Mouse (Mus musculus) yolk sac, embryonic 10.5 days (tissue): ENCODE measurements at regions not wholly inside any gene's neighbourhood (a gene's known extent, or its start where the extent isn't known, plus 50 kb on each side); places are given as distances from the start of the nearest gene placed in this dataset.
A peak's percentile ranks its signal among the peaks of the same experiment; 100 is the strongest.

Source experiments
- DNase-seq: peaks from one replicate; pipeline ENCODE4 v3.0.0-alpha.2; 2017; ENCODE audit warnings: low spot score

DNA sequence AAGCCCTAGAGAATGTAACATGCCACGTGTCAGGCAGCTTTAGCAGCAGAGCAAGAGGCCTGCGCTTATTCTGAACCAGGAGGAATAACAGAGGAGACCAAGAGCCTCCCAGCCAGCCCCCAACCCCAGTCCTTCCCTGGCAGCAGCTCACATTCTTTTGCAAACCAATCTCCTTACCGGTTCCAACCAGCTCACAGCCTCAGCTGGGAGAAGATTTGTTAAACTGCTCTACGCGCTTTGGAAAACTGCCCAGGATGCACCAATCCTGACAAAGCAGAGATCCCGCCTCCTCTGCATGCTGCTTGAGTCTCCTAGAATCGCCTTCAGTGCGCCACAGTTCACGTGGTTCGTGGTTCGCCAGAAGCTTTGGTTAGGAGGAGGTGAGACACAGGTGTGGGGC lies 51.8 kb downstream of the Gm9376 start:
- DNase-seq, result no peak

DNA sequence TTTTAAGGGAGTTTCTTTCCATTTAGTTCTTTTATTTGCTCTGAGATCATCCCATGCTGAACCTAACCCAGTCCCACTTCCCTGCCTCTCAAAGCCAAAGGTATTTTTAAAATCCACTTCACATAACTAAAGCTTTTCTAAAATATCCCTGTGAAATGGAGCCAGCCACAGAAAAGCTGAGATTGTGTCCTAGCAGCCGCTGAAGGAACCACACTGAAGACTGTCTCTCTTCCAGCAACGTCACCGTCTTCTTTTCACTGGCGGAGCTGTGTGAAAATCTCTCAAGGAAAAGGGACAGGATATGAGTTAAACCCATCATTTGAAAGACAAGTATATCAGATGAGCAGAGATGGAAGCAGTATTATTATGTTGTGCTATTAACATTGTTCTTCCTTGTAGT lies 53.3 kb downstream of the Gm9376 start:
- no peak for DNase-seq

DNA sequence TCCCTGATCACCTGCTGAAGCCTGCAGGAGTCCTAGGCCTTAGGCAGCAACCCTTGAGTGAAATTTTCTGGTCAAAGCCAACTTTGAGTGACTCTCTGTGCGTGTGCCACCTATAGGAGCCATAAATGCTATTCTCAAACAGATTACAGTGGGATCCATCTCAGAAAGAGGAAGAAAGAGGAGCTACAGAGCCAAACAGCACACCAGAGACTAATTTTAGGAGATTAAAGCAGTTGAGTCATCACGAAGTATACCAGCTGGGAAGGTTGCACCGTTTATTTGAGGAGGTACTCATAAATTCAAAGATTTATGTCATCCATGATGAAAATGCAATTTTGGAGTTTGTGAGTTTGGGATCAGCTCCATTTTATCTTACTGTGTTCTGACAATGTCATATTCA lies 54.3 kb downstream of the Gm9376 start:
- no peak for DNase-seq

DNA sequence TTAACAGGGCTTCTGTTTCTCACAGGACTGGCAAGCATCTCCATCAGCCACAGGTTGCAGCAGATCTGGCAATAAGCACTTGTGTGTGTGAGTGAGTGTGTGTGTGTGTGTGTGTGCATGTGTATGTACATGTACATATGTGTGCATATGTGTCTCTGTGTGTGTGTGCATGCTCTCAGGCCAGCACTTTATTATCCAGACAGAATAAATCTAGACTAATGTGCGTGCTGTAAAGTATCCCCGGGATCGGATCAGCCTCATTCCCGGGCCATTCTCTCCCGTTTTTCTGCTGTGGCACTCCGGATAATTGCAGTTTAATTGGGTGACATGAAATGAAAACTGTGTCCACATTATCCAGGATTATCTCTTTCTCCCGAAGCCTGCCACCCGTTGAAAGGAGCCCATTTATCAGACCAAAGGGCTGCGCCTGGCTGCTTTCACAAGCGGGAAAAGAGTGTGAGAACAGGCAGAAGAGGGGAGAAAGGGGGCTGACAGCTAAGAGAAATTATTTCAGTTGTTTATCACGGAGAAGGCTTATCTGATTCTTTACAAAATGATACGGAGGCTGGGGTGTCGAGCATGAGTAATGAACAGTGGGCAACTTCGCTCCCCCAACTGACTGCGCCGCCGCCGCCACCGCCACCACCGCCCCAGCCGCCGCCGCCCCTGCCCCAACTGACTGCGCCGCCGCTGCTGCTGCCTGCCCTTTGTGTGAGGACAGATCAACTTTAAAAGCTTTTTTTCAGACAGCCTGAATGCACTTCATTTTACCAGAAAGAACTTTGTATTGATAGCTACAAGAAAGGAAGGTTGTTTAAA lies 55.5 kb downstream of the Gm9376 start:
- DNase-seq, result no peak

DNA sequence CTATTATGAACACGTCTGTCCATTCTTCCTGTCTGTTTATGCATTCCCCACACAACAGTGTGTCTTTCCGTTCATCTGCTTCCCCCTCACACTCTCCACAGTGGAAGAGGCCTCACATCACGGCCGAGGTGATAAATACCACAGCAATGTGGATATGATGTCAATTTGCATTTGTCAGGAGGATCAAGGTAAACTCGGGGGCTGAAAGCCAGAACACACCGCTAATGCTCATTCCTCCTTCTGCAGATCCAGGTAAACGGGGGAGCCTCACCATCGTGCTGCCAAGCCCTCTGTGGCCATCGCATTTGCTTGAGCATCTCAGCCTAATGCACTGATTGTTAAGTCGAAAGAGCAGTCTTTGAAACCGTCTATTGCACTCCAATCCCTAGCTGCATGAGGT lies 56.1 kb downstream of the Gm9376 start:
- DNase-seq, result no peak

DNA sequence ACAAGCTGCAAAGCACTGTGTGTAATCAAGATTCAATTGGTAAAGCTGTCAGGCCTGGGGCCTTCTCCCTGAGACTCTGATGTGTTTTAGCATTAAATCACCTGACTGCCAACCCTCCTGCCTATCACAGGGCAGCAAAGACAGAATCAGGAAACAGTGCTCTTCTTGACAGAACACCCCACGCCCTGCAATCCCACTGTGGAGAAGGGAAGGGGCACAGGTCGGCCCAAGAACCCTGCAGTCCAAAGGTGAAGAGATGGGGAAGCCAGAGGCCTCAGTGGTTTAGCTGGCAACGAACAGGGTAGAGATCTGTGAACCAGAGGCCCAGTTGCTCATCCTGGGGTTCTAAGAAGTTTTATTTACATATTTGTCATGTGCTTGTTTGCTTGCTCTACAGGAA lies 71.3 kb downstream of the Gm9376 start:
- DNase-seq, result no peak

DNA sequence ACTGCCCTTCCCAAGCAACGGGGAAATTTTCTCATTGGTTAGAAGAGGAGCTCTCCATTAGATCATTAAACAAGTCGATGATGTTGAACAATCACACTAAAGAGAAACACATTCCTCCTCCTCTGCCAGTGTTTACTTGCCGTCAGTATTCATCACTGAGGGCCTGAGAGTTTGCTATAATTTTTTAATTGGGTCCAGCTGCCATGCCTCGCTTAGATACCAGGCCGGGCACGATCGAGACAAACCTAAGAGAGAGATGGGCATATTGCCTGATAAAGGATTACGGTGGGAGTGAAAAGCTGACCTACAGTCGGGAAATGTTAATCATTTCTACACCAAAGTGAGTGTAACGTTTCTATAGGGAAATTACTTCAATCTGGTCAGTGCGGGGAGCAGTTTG lies 96.2 kb downstream of the Gm9376 start:
- no peak for DNase-seq

DNA sequence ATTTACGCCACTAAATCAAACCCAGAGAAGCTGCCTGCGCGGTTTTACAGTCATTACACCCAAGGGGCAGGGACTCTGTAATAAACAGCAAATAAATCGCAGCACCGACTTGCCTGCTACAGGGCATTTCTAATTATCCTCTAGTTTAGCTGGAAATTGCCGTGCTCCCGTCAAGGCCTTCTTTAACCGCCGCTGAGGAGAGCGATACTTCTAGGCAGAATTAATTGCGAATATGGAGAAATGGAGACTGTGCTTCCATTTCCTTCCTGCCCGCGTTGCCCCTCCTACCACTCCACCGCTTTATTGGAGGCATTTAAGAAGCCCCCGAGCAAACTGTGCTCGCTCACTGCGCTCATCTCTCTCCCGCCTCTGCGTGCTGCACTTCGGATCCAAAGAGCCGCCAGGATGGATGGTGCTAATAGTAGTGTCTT lies 96.6 kb downstream of the Gm9376 start:
- DNase-seq, result no peak

DNA sequence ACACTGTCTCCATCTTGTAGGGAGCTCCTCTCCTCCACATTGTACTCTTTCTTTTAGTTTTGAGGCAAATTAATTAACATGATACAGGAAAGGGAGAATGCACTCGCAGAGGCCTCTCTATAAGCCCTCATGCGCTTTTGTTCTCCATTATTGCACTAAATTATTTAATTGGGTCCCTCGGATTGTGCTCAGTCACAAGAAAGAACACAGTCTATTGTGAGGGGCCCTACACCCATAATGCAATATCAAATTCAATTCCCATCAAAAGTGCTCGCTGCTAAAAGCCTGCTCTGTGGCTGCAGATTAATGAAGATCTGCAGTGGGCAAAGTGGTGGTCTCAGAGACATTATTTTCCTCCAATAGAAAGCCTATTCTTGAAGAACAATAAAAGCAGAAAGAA lies 99.8 kb downstream of the Gm9376 start:
- no peak for DNase-seq

DNA sequence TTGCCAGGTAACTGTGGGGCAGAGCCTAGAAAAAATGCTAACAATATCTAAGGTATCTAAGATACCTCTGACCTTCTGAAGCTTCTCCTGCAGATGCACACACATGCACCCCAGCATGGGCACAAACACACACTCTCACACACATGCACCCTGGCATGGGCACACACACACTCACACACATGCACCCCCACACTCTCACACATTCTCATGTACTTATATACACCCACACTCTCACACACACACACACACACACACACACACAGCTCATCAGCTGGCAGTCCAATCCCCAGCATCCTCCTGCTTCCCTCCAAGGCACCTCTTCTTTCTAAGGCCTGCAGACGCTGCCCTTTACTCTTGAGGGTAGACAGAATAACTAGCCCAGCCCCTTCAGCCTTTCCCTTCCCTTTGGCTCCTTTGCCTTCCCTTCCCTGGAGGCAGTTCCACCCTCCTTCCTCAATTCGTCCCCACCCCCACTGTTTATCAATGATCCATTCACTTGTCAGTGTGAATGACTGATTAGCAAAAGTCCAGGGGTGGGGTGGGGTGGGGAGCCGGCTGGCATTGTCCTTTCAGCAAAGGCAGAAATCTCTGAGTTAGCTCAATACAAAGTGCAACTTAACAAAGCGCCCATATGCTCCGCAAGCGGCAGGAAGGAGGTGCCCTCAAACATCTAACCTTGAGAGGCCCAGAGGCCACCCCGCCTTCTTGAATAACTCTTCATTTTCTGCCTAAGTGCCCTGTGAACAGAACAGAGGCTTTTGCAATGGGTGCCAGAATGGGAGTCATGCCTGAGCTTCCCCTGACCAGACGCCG lies 102.1 kb downstream of the Gm9376 start:
- DNase-seq, result peak; percentile 43

DNA sequence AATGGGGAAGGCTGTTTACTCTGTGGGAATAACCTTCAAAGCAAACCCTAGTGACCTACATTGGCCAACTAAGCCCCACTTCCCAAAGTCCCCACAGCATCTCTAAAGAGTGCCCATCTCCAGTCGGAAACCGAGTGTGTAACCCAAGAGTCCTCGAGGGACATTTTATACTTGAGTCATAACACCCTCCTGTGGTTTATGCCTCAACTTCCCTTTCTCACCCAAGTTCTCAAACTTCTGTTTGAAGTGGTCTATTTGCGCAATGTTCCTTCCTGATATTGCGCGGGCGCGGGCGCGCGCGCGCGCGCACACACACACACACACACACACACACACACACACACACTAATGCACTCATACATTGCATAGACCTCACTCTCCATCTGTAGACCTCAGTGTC lies 104.6 kb downstream of the Gm9376 start:
- DNase-seq, result no peak

DNA sequence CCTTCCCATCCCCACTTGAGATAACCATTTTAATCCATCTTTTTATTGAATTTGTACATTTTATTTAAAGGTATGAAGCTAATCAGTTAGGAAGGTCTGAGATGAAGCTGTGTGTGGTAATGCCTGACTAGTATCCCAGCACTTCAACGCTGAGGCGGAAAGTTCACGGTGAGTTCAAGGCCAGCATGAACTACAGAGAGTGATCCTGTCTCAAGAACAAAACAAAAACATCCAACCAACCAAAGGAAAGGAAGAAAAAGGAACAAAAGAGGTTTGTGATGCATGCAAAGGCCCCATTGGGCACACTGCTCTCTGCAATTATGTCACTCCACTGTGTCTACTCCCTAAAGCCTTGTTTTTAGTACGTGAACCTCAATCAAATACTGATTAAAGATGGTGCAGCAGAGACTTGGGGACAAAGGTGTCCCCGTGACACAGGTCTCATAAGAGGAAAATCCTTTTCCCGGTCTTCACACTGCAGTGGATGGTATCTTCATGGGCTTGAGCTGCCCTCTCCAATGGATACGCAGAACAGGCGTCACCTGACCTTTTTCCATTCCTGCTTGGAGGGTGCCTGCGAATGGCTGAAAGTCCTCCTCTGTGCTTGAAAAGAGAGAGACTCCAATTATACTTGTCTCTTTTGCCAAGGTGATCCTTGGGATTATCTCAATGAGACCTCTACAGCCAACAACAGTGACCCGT lies 108.2 kb downstream of the Gm9376 start:
- no peak for DNase-seq

DNA sequence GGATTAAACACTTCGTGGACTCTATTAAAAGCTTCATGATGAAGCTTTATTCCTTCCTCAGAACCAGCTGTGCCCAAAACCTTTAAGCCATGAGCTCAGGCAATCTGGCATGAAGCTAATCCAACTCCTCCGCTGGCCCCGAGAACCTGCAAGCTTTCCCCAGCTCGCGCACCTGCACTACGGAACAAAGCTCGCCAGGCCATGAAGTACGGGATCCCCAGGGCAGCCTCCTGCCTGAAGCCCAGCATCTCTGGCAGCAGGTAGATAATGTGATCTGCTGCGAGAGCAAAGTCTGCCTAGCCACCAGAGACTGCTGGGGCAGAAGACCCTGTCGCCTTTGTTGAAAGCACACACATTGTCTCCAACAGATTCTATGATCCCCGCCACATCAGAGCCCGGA lies 108.9 kb downstream of the Gm9376 start:
- DNase-seq, result no peak

DNA sequence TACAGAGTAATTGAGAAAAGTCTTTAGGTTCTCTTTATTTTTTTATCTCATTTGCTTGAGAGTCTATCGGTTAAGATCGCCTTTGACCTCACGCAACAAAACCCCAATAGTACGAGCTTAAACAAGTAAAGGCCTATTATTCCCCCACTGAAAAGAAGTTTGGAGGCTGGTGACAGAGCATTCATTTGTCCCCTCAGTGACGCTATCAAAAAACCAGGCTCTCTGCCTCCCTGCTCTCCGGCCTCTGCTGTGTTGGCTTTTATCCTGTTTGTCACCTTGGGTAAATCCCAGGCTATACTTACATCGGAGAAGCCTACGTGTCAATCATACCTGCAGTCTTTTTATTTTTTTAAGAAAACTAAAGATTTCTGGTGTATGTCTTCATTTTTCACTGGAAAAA lies 112.9 kb downstream of the Gm9376 start:
- no peak for DNase-seq

DNA sequence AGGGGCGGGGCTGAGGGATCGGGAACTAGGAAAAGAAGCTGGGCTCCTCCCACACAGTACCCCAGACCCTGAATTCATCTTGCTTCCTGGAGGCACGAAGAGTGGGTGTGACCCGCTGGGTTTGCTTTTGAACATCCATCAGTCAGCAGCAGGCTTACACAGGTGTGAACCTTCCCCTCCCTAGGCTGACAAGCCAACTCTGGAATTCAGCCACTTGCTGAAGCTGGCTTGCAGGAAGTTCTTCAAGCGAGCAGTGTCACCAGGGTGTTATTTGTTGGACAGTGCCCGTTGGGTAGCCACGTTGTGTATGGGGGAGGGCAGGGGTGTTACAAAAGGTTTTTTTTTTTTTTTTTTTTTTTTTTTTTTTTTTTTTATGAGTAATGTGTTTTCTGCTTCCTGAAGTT lies 118.8 kb downstream of the Gm9376 start:
- no peak for DNase-seq

DNA sequence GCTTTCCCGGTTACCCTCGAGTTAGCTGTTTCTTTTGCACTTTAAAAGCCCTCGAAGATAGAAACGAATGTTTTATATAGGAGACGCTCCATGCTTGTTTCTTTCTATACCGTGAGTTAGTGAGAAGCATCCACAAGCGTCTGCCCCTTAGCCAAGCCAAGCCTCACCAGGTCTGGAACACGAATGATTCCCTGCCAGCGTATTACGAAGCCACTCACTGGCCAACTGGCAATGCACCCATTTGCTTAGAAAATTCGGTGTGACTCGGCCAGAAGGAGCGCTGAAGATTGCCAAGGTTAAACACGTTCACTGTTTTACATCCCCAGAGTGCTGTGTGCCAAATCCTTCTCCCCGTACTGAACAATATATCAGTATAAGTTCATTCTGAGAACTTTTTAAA lies 121.3 kb downstream of the Gm9376 start:
- DNase-seq, result no peak

DNA sequence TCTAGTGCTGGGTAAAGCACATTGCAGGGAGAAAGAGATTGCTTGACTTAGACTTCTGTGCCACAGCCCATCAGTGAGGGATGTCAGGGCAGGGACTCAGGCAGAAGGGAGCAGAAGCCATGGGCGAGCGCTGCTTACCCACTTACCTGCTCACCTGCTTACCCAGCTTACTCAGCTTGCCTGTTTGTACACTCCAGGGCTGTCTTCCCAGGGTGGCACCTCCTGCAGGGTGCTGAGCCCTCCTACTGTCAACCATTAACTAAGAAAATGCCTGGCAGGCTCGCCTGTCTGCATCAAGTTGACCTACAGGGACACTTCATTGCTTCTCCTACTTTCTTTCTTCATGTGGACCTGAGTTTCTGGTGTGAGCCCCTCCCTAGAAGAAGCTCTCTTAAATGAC lies 124.0 kb downstream of the Gm9376 start:
- DNase-seq, result no peak

DNA sequence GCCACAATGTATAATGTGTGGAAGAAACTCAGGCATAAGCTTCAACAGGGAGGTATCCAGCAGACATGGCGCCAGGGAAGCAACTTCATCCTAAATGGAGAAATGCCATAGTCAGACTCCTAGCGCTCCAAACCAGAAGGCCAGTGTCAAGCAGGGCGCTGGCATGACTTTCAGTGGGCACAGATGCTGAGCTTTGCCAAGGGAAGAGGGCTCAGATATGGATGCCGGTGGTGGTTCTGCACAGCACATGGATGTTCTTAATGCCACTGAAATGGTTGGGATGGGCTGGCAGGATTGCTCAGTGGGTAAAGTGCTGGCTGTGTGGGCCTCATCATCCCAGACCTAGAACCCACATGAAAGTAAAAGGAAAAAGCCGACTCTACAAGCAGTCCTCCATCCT lies 124.8 kb downstream of the Gm9376 start:
- DNase-seq, result no peak

DNA sequence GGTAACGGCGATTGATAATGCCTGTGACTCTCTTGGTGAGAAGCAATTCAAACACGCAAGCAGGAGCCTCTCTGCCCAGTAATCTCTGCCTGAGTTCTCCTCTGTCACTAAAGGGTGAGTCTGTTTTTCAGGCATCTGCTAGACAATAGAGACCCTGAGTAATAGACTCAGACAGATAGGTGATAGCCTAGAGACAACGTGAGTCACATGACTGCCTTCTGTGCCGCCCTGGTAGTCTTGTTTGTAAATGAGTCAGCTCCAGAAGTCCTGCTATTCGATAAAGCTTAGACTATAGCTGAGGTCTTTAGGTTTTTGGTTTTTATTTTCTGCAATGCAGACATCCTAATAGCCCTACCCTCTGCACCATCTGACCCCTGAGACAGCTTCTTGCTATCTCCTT lies 126.9 kb downstream of the Gm9376 start:
- DNase-seq, result no peak

DNA sequence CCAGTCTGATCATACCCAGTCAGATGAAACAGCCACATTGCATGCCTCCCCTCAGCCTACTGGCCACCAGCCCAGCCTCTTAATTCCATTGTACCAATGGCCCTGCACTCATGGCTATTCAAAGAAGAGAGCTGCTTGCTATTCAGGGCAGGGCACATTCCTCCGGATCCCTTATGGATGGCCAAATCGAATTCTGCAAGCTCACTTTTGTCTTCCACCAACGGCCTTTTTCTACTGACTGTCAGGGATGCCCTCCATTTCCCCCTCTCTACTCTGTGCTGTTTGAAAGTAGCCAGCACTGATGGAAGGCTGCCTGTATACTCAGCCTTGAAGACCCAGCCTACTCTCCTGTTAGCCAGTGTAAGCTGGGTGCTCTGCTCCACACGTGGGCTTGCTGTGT lies 147.5 kb downstream of the Gm9376 start:
- DNase-seq, result no peak

DNA sequence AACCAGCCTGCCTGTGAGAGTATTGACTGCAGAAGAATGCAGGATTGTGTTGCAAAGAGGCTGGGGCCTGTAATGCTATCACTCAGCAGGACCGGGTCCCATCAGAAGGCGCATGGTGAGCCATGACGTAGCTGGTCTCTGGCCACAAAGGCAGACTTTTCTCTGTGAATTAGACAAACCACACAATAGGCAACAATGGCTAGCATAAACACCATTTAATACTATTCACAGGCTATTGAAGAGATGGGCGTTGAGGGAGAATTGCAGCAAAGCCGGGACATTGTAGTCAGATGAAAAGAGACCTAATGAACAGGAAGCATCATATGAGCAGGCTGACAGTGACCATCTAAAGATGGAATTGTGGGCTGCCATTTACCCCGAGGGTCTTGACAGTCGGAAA lies 149.4 kb downstream of the Gm9376 start:
- DNase-seq, result no peak

DNA sequence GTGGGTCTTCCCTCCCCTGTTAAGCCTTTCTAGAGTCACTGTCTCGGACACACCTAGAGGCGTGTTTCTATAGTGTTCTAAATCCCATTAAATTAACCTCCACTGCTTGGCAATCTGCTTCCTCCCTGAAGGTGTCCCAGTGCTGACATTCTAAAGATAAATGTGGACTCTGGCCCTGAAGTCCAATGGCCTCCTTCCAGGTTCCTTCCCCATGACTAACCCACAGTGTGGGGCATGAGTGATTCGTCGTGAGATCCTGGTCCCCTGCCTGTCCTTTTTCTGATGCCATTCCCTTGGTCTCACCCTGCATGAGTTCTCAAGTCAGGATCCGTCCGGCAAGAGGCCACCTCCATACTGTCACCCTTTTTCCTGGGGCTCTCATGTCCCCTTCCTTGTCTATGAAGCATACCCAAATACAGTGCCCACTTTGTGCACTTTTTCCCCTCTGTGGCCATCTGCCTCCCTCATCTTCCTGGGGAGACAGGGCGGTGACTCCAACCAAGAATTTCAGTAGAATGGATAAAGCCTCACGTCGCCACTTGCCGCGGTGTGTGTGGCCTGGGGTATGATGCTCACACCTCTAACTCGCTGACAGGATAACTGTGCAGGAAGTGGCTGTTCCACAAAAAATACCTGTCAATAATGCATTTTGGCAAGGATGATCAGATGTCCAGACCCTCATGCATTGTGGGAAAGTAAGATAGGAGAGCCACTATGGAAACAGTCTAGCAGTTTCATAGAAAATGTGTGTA lies 152.9 kb downstream of the Gm9376 start:
- no peak for DNase-seq
